Mouse (Mus musculus) midbrain, embryonic 13.5 days (tissue): Measurements from ENCODE around the gene Tbc1d10c. TPM values are rescaled to one million over a fixed set of nuclear protein-coding genes. Genes with fewer than 3 reads are reported as not detected.
A peak's percentile ranks its signal among the peaks of the same experiment; 100 is the strongest.

ENCODE experiments used
- ATAC-seq: fragments of 200-750 bp; cut with Nextera tagmentation; 2 replicates; pipeline ENCODE4 v1.8.0; 2017; ENCODE audit warnings: mild to moderate bottlenecking, moderate TSS enrichment, moderate library complexity
- H3K27ac ChIP-seq: fragments of 300-500 bp; sonication (generic); 2 replicates; pipeline ENCODE4 v1.5.1; 2015; ENCODE audit warnings: inconsistent platforms, mild to moderate bottlenecking, moderate library complexity
- H3K27me3 ChIP-seq: fragments of 300-500 bp; sonication (generic); 2 replicates; pipeline ENCODE4 v1.6.1; 2015; ENCODE audit warnings: mild to moderate bottlenecking, inconsistent platforms
- H3K36me3 ChIP-seq: fragments of 300-500 bp; sonication (generic); 2 replicates; pipeline ENCODE4 v1.6.1; 2015; ENCODE audit warnings: mild to moderate bottlenecking, inconsistent platforms
- H3K4me1 ChIP-seq: fragments of 300-500 bp; sonication (generic); replicated peaks from 2 replicates; pipeline ENCODE4 v1.6.1; 2015; ENCODE audit warnings: inconsistent platforms
- H3K4me2 ChIP-seq: fragments of 300-500 bp; sonication (generic); replicated peaks from 2 replicates; pipeline ENCODE4 v1.6.1; 2015; ENCODE audit warnings: moderate library complexity, mild to moderate bottlenecking, inconsistent platforms
- H3K4me3 ChIP-seq: fragments of 300-500 bp; sonication (generic); replicated peaks from 2 replicates; pipeline ENCODE4 v1.5.1; 2015; ENCODE audit warnings: mild to moderate bottlenecking, inconsistent platforms
- H3K9ac ChIP-seq: fragments of 300-500 bp; sonication (generic); replicated peaks from 2 replicates; pipeline ENCODE4 v1.6.1; 2015; ENCODE audit warnings: mild to moderate bottlenecking, inconsistent platforms
- H3K9me3 ChIP-seq: fragments of 300-500 bp; sonication (generic); 2 replicates; pipeline ENCODE4 v1.6.1; 2016; ENCODE audit warnings: mild to moderate bottlenecking, inconsistent platforms
- whole genome bisulfite sequencing: fragments of 180-500 bp; shearing (Covaris S2); methylation state at CpG from one replicate; pipeline ENCODE4 v1.1.7; 2015; 5-methylcytosine and 5-hydroxymethylcytosine counted together
- polyA plus RNA-seq: library from polyadenylated mRNA; unstranded; fragments of >200 nt; fragmentation: Nextera tagmentation; extraction: Ambion mirVana; gene quantifications from 2 replicates; pipeline ENCODE4 v1.2.1, GENCODE M21; 2015

The Tbc1d10c gene
- polyA plus RNA-seq, 1 experiment from 2014 or later, result 0.78 TPM

DNA sequence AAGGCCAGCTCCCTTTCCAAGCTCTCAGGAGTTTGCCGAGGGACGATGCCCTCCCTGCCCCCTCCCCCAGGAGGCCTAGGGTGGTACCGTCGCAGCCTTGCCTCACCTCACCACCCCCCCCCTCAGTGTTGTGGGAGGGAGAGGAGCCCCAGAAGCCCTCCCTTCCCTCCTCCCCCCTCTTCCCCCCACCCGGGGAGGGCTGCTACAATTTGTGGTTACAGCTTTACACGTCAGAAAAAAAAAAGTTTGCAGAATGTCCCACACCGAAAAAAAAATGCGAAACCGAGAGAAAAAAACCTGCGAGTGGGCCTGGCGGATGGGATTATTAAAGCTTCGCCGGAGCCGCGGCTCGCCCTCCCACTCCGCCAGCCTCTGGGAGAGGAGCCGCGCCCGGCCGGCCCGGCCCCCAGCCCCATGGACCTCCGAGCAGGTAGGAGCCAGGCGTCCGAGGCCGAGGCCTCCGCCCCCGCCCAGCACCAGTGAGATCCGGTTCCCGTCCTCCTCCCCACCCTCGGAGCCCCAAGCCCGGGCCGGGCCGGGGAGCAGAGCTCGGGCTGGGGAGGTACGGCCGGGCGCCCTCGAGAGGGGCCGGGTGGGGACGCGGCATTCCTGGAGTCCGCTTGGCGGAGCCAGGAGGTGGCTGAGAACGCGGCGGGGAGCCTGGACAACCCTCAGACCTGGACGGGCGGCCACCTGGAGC lies 23.1 kb upstream of the Tbc1d10c start, which contains the start of the genes Clcf1 and AC109138.7:
Gene Clcf1, plus strand, starts transcription at position 168 of the 700 bp plus-strand sequence.
Gene AC109138.7, plus strand, starts transcription at position 287 of the 700 bp plus-strand sequence.
- peak; percentile 66 for ATAC-seq
- no peak within 1 kb of the TSS for H3K27ac ChIP-seq
- WGBS, result under 1% methylated on average over 49 of the region's 49 CpGs
- H3K36me3 ChIP-seq, result no peaks in the 10 kb centered on the region
- H3K9ac ChIP-seq, result peak within 1 kb of the TSS; percentile 73
- peak within 1 kb of the TSS; percentile 56 for H3K4me3 ChIP-seq
- H3K4me2 ChIP-seq, result peak within 1 kb of the TSS; percentile 96
- no peaks in the 10 kb centered on the region for H3K9me3 ChIP-seq
- peaks cover 44% of the 10 kb centered on the region for H3K4me1 ChIP-seq
- peaks cover 81% of the 10 kb centered on the region for H3K27me3 ChIP-seq

DNA sequence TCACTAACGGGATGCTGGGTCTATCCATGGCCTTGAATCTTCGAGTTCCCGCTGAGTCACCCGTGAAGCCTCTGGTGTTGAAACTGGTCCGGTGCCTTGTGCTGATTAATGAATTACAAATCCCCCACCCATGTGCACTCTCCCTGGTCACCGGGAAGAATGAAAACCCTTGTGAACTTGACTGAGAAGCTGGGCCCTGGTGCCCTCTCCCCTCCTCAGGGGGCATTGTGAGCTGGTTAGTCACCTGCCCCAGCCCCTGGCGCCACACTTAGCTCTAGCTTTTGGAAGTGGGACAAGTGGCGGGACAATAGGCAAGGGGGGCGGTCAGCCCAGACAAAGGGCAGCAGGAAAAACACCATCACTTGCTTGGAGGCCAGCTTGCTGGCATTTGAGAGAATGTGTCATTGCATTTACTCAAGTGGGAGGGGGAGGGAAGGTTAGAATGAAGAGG lies 22.5 kb upstream of the Tbc1d10c start:
- ATAC-seq, result no peak
- H3K4me2 ChIP-seq, result peak overlapping the region; percentile 96
- H3K4me3 ChIP-seq, result no peak overlapping the region
- 6% methylated on average over 9 of the region's 9 CpGs for WGBS
- no peaks in the 10 kb centered on the region for H3K9me3 ChIP-seq
- 0 out of 2 replicates have a peak overlapping the region, but pooled peaks have one; percentile 7 for H3K9ac ChIP-seq
- H3K4me1 ChIP-seq, result peaks cover 44% of the 10 kb centered on the region
- peaks cover 78% of the 10 kb centered on the region for H3K27me3 ChIP-seq
- no peaks in the 10 kb centered on the region for H3K36me3 ChIP-seq
- H3K27ac ChIP-seq, result no peak overlapping the region

DNA sequence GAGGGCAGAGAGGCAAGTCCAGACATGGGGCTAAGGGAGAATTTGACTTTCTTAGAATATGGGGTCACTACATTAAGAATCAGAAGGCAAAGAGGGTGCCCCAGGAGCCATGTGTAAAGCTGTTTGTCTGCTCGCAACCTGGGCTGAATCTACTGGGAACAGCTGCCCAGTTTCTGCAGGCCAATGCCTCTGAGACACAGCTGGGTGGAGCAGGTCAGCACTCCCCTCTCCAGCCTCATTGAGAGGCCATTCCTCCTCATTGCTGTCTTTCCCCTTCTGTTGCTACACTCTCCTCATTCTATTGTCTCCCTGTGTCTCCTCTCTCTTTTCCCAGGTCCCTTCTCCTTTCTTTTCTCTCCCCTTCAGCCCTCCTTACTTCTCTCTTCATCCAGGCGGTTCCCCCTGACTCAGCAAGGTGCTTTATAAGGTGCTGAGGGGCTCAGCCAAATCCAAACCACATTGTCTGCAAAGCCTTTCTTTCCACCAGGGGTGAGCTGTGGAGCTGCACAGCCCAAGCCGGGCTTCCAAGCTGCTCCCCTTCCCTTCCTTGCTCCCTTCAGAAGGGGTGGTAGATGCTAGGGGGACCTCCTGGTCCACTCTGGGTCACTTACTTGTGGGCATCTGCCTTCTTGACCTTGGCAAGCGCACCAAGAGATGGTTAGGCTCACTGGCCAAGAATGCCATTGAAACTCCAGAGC lies 21.0 kb upstream of the Tbc1d10c start:
- H3K4me1 ChIP-seq, result peaks cover 41% of the 10 kb centered on the region
- H3K4me3 ChIP-seq, result no peak overlapping the region
- no peak overlapping the region for H3K4me2 ChIP-seq
- no peaks in the 10 kb centered on the region for H3K36me3 ChIP-seq
- no peak for ATAC-seq
- peaks cover 62% of the 10 kb centered on the region for H3K27me3 ChIP-seq
- no peaks in the 10 kb centered on the region for H3K9me3 ChIP-seq
- 29% methylated on average over 4 of the region's 4 CpGs for WGBS
- H3K9ac ChIP-seq, result no peak overlapping the region
- H3K27ac ChIP-seq, result no peak overlapping the region

DNA sequence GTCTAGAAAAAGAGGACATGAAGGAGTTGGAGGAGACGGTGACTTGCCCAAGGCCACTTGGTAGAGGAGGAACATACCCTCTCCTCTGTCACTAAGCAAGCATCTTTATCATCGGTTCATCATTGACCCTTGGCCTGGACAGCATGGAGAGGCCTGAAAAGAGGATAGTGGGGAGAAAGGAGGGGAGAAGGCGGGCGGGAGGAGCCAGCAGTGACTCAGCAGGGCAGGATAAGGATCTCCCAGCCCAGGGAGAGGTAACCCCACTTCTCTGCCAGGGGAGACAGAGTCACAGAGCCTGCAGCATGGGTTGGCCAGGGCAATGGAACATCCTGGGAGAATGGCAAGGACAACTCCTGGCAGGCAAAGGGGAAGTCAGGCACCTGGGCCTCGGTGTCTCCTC lies 17.5 kb upstream of the Tbc1d10c start:
- H3K4me2 ChIP-seq, result no peak overlapping the region
- no peak overlapping the region for H3K9ac ChIP-seq
- peaks cover 12% of the 10 kb centered on the region for H3K4me1 ChIP-seq
- H3K36me3 ChIP-seq, result no peaks in the 10 kb centered on the region
- peaks cover 49% of the 10 kb centered on the region for H3K27me3 ChIP-seq
- H3K27ac ChIP-seq, result no peak overlapping the region
- no peak for ATAC-seq
- 67% methylated on average over 5 of the region's 5 CpGs for WGBS
- H3K4me3 ChIP-seq, result no peak overlapping the region
- H3K9me3 ChIP-seq, result no peaks in the 10 kb centered on the region

- Histone ChIP-seq H3K4me2 (no peak overlapping the region), H3K27me3 (peaks cover 40% of the 10 kb centered on the region), H3K36me3 (no peaks in the 10 kb centered on the region), H3K4me3 (no peak overlapping the region), H3K4me1 (peaks cover 6% of the 10 kb centered on the region), H3K9ac (no peak overlapping the region), H3K9me3 (no peaks in the 10 kb centered on the region), H3K27ac (no peak overlapping the region)
- WGBS, result 2% methylated on average over 2 of the region's 2 CpGs
- peak; percentile 29; the same call in 1 of the 2 replicates for ATAC-seq
These were observed 15.9 kb upstream of the Tbc1d10c start for GRCm38 (mm10) chr19:4206971-4207370.

- Histone ChIP-seq H3K27me3 (peaks cover 28% of the 10 kb centered on the region), H3K9me3 (no peaks in the 10 kb centered on the region), H3K4me3 (no peak overlapping the region), H3K36me3 (no peaks in the 10 kb centered on the region), H3K9ac (no peak overlapping the region), H3K4me2 (no peak overlapping the region), H3K4me1 (peaks cover 22% of the 10 kb centered on the region), H3K27ac (no peak overlapping the region)
- ATAC-seq, result no peak
- WGBS, result 68% methylated on average over 4 of the region's 4 CpGs
These were observed 13.8 kb upstream of the Tbc1d10c start for GRCm38 (mm10) chr19:4204889-4205288.

GRCm38 (mm10) chr19:4203604-4204326 lies 12.7 kb upstream of the Tbc1d10c start:
- Histone ChIP-seq H3K4me1 (peaks cover 23% of the 10 kb centered on the region), H3K9ac (no peak overlapping the region), H3K4me2 (no peak overlapping the region), H3K27ac (no peak overlapping the region), H3K4me3 (no peak overlapping the region), H3K9me3 (no peaks in the 10 kb centered on the region), H3K27me3 (peaks cover 28% of the 10 kb centered on the region), H3K36me3 (peaks cover 6% of the 10 kb centered on the region; the same call in 1 of the 2 replicates)
- no peak for ATAC-seq
- WGBS, result 62% methylated on average over 13 of the region's 13 CpGs

DNA sequence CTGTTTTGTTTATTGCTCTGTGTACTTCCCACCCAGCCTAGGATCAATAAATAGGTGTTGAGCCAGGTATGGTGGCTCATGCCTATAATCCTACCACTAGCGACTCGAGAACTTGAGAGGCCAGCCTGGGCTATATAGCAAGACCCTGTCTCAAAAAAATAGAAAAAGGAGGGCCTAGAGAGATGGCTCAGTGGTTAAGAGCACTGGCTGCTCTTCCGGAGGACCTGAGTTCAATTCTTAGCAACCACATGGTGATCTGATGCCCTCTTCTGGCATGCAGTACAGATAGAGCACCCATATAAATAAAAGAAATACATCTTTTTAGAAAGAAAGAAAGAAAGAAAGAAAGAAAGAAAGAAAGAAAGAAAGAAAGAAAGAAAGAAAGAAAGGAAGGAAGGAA lies 12.1 kb upstream of the Tbc1d10c start:
- WGBS, result 74% methylated on average over 3 of the region's 3 CpGs
- no peaks in the 10 kb centered on the region for H3K9me3 ChIP-seq
- H3K27me3 ChIP-seq, result peaks cover 28% of the 10 kb centered on the region
- H3K36me3 ChIP-seq, result peaks cover 6% of the 10 kb centered on the region; the same call in 1 of the 2 replicates
- H3K9ac ChIP-seq, result no peak overlapping the region
- no peak overlapping the region for H3K4me2 ChIP-seq
- no peak overlapping the region for H3K4me3 ChIP-seq
- ATAC-seq, result no peak
- peaks cover 23% of the 10 kb centered on the region for H3K4me1 ChIP-seq
- H3K27ac ChIP-seq, result no peak overlapping the region

DNA sequence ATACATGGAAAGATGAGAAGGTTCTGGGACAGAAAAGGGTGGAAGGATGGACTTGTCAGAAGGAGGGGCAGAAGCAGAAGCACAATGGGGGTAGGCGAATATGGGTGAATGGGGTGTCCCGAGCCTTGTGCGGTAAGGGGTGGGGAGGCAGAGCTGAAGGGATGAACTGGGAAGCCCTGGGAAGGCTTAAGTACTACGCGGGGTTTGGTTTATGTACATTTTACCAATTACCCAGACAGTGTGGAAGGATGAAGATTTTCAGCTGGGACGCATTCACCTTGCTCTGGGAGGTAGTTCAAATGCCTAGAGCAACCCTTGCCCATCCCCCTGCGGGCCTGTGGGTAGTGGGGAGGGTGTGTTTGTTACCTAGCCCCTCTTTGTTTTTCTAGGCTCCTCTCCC lies 11.1 kb upstream of the Tbc1d10c start:
- H3K4me1 ChIP-seq, result peaks cover 23% of the 10 kb centered on the region
- peaks cover 14% of the 10 kb centered on the region for H3K36me3 ChIP-seq
- H3K9ac ChIP-seq, result peak overlapping the region; percentile 59
- H3K4me2 ChIP-seq, result peak overlapping the region; percentile 90
- no peaks in the 10 kb centered on the region for H3K9me3 ChIP-seq
- no peak overlapping the region for H3K27ac ChIP-seq
- peak overlapping the region; percentile 62 for H3K4me3 ChIP-seq
- ATAC-seq, result peak; percentile 37; the same call in 1 of the 2 replicates
- 31% methylated on average over 7 of the region's 7 CpGs for WGBS
- peaks cover 28% of the 10 kb centered on the region for H3K27me3 ChIP-seq

DNA sequence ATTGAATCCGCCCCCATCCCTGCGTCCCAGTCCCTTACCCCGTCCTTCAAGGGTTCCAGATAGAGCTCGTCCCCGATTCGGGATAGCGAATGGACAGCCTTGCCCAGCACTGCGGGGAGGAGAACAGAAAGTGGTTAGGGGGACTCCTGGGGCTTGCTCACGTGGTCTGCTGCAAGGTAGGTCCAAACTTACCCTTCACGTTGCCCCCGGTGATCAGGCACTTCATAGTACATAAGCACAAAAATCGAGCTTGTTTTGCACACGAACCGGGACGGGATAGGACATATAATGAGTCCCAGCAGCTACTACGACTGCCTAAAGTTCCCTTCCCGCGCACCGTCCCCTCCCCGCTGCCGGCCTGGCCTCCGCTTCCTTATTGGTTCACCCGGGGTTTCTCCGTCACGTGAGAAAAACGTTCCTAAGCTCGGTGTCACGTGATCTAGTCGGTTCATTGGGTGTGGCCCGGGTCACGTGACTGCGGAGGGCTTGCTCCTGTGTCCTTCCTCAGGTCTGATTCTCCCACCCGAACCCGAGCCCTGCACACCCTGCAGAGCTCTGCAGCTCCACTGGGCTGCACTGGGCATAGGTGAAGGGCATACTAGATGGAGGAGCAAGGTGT lies 10.3 kb upstream of the Tbc1d10c start, which contains the start of gene Rad9a:
Gene Rad9a, minus strand, starts transcription at position 372 of the 619 bp plus-strand sequence.
- under 1% methylated on average over 34 of the region's 34 CpGs for WGBS
- peak; percentile 87 for ATAC-seq
- H3K9me3 ChIP-seq, result no peaks in the 10 kb centered on the region
- H3K36me3 ChIP-seq, result peaks cover 21% of the 10 kb centered on the region
- peak within 1 kb of the TSS; percentile 28; the same call in 1 of the 2 replicates for H3K27ac ChIP-seq
- peak within 1 kb of the TSS; percentile 62 for H3K4me3 ChIP-seq
- H3K9ac ChIP-seq, result peak within 1 kb of the TSS; percentile 76
- H3K4me2 ChIP-seq, result peak within 1 kb of the TSS; percentile 90
- H3K27me3 ChIP-seq, result peaks cover 26% of the 10 kb centered on the region
- H3K4me1 ChIP-seq, result peaks cover 23% of the 10 kb centered on the region

GRCm38 (mm10) chr19:4197180-4197579 lies 6.1 kb upstream of the Tbc1d10c start:
- ATAC-seq, result no peak
- Histone ChIP-seq H3K9me3 (no peaks in the 10 kb centered on the region), H3K36me3 (peaks cover 53% of the 10 kb centered on the region)

More at GRCm38 (mm10) chr19:4197180-4197579, 6.1 kb upstream of the Tbc1d10c start:
- WGBS, result 75% methylated on average over 3 of the region's 3 CpGs
- Histone ChIP-seq H3K4me2 (no peak overlapping the region), H3K4me3 (no peak overlapping the region), H3K27ac (no peak overlapping the region), H3K27me3 (no peaks in the 10 kb centered on the region), H3K9ac (no peak overlapping the region), H3K4me1 (peaks cover 39% of the 10 kb centered on the region)
